Mouse (Mus musculus) liver, embryonic 13.5 days (tissue): ENCODE data around the gene Gabarap. TPM values are rescaled to one million over a fixed set of nuclear protein-coding genes. Genes with fewer than 3 reads are reported as not detected.

Experiments
- ATAC-seq: fragments of 200-750 bp; cut with Nextera tagmentation; 2 replicates; pipeline ENCODE4 v1.8.0; 2017; ENCODE audit warnings: low read depth, mild to moderate bottlenecking, moderate number of reproducible peaks, moderate library complexity
- DNase-seq: peaks from one replicate; pipeline ENCODE4 v3.0.0; 2022
- H3K27ac ChIP-seq: fragments of 300-500 bp; sonication (generic); 2 replicates; pipeline ENCODE4 v1.5.1; 2015; ENCODE audit warnings: moderate library complexity, mild to moderate bottlenecking, inconsistent platforms
- H3K27me3 ChIP-seq: fragments of 300-500 bp; sonication (generic); 2 replicates; pipeline ENCODE4 v1.6.1; 2015; ENCODE audit warnings: mild to moderate bottlenecking, inconsistent platforms
- H3K36me3 ChIP-seq: fragments of 300-500 bp; sonication (generic); 2 replicates; pipeline ENCODE4 v1.6.1; 2015; ENCODE audit warnings: mild to moderate bottlenecking, inconsistent platforms
- H3K4me1 ChIP-seq: fragments of 300-500 bp; sonication (generic); replicated peaks from 2 replicates; pipeline ENCODE4 v1.6.1; 2015; ENCODE audit warnings: inconsistent platforms
- H3K4me2 ChIP-seq: fragments of 300-500 bp; sonication (generic); 2 replicates; pipeline ENCODE4 v1.6.1; 2015; ENCODE audit warnings: inconsistent platforms, mild to moderate bottlenecking, moderate library complexity
- H3K4me3 ChIP-seq: fragments of 300-500 bp; sonication (generic); replicated peaks from 2 replicates; pipeline ENCODE4 v1.5.1; 2015; ENCODE audit warnings: mild to moderate bottlenecking, inconsistent platforms
- H3K9ac ChIP-seq: fragments of 300-500 bp; sonication (generic); 2 replicates; pipeline ENCODE4 v1.6.1; 2015; ENCODE audit warnings: mild to moderate bottlenecking, inconsistent platforms
- H3K9me3 ChIP-seq: fragments of 300-500 bp; sonication (generic); replicated peaks from 2 replicates; pipeline ENCODE4 v1.6.1; 2016; ENCODE audit warnings: inconsistent platforms
- WGBS: fragments of 180-500 bp; shearing (Covaris S2); methylation state at CpG from one replicate; pipeline ENCODE4 v1.1.7; 2015; ENCODE audit not compliant: insufficient replicate concordance; 5-methylcytosine and 5-hydroxymethylcytosine counted together
- polyA plus RNA-seq: library from polyadenylated mRNA; unstranded; fragments of >200 nt; fragmentation: Nextera tagmentation; extraction: Ambion mirVana; gene quantifications from 2 replicates; pipeline ENCODE4 v1.2.1, GENCODE M21; 2015

Gene Gabarap
- polyA plus RNA-seq, 1 experiment from 2014 or later, result 259 TPM

GRCm38 (mm10) chr11:69956218-69956617, 34.7 kb upstream of the Gabarap start:
- 77% methylated on average over 1 of the region's 1 CpGs for WGBS
- H3K9me3 ChIP-seq, result no peaks in the 10 kb centered on the region
- H3K27me3 ChIP-seq, result peaks cover 72% of the 10 kb centered on the region
- H3K36me3 ChIP-seq, result no peaks in the 10 kb centered on the region
- peaks cover 7% of the 10 kb centered on the region; the same call in 1 of the 2 replicates for H3K4me1 ChIP-seq
- ATAC-seq (no peak), DNase-seq (no peak)
- H3K4me2 ChIP-seq, result no peak overlapping the region
- H3K4me3 ChIP-seq, result no peak overlapping the region
- H3K9ac ChIP-seq, result no peak overlapping the region
- no peak overlapping the region for H3K27ac ChIP-seq

- ATAC-seq (no peak), DNase-seq (no peak)
- H3K4me1 ChIP-seq, result peaks cover 7% of the 10 kb centered on the region
- H3K27ac ChIP-seq, result no peak overlapping the region
- H3K9ac ChIP-seq, result no peak overlapping the region
- H3K27me3 ChIP-seq, result peaks cover 90% of the 10 kb centered on the region
- no peaks in the 10 kb centered on the region for H3K9me3 ChIP-seq
- H3K36me3 ChIP-seq, result no peaks in the 10 kb centered on the region
- no peak overlapping the region for H3K4me2 ChIP-seq
- H3K4me3 ChIP-seq, result no peak overlapping the region
- WGBS, result 24% methylated on average over 5 of the region's 5 CpGs
These were observed 30.3 kb upstream of the Gabarap start for GRCm38 (mm10) chr11:69960616-69961015.

DNA sequence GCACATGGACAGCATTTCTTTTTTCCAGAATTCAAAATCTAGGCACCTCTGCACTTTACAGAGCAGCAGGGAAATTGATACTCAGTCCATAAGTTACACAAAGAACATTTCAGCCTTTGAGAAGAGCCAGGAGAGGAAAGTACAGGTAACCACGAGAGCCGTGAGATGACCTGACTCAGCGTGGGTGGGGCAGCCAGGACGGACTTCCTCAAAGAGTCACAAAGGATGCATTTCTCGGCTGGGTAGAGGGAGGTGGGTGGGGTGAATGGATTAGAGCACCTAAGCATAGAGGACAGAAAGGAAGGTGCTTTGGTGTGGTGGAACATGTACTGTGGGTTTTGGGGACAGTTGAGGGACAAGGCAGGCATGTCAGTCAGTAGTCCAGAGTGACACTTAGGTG, 29.1 kb upstream of the Gabarap start:
- no peak for ATAC-seq

GRCm38 (mm10) chr11:69964650-69965270, 26.2 kb upstream of the Gabarap start, which contains the start of gene Cldn7:
Gene Cldn7 (plus strand): TSS chr11:69964779.
- H3K9me3 ChIP-seq, result no peaks in the 10 kb centered on the region
- peaks cover 87% of the 10 kb centered on the region for H3K27me3 ChIP-seq
- ATAC-seq (no peak), DNase-seq (no peak)
- 13% methylated on average over 24 of the region's 24 CpGs for WGBS
- peak within 1 kb of the TSS; percentile 47 for H3K4me3 ChIP-seq
- H3K27ac ChIP-seq, result no peak within 1 kb of the TSS
- no peak within 1 kb of the TSS for H3K9ac ChIP-seq
- H3K4me2 ChIP-seq, result peak within 1 kb of the TSS; percentile 42
- peaks cover 29% of the 10 kb centered on the region for H3K4me1 ChIP-seq
- H3K36me3 ChIP-seq, result peaks cover 17% of the 10 kb centered on the region

More for the DNA sequence above, 29.1 kb upstream of the Gabarap start:
- no peak overlapping the region for H3K9ac ChIP-seq
- DNase-seq, result no peak
- no peaks in the 10 kb centered on the region for H3K9me3 ChIP-seq
- peaks cover 92% of the 10 kb centered on the region for H3K27me3 ChIP-seq
- WGBS, result 15% methylated on average over 5 of the region's 5 CpGs
- no peak overlapping the region for H3K4me2 ChIP-seq
- no peak overlapping the region for H3K27ac ChIP-seq
- H3K4me3 ChIP-seq, result no peak overlapping the region
- H3K4me1 ChIP-seq, result peaks cover 19% of the 10 kb centered on the region
- no peaks in the 10 kb centered on the region for H3K36me3 ChIP-seq

GRCm38 (mm10) chr11:69965271-69966005, 25.5 kb upstream of the Gabarap start:
- H3K9ac ChIP-seq, result no peak overlapping the region
- peak overlapping the region; percentile 68 for H3K4me2 ChIP-seq
- H3K4me3 ChIP-seq, result peak overlapping the region; percentile 47
- ATAC-seq, result no peak
- H3K9me3 ChIP-seq, result no peaks in the 10 kb centered on the region
- peaks cover 29% of the 10 kb centered on the region for H3K4me1 ChIP-seq
- no peak overlapping the region for H3K27ac ChIP-seq
- peaks cover 81% of the 10 kb centered on the region for H3K27me3 ChIP-seq
- DNase-seq, result no peak
- 3% methylated on average over 49 of the region's 49 CpGs for WGBS
- H3K36me3 ChIP-seq, result peaks cover 23% of the 10 kb centered on the region

DNA sequence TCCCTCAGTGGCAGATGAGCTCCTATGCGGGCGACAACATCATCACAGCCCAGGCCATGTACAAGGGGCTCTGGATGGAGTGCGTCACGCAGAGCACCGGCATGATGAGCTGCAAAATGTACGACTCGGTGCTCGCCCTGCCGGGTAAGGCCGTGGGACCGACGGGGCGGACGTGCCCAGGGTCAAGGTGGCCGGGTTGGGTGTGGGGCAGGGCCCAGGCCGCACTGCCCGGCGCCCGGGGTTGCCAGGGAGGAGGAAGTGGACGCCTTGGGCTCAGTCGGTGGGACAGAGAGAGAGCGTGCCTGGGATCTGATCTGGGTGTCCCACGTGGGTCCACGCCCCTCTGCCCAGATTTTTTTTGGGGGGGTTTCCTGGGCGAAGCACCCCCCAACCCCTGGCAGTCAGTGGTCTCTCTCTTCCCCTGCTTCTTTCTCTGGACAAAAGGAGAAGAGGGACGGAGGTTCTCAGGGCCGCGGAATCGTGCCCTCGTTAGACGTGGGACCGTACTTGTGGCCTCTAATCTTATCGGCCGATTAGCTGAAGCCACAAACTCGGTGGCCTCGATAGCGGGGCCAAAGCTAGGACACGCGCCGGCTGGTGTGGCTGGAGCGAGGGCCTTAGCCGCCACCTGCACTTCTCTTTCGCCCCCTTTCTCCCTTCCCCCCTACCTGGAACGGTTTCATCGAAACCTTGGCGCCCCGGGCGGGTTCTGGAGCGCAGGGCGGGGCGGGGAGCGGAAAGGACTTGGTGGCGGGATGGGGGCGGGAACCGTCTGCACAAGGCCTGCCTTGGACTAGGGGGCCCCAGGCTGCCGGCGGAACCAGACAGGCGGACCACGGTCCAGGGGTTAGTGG, 24.7 kb upstream of the Gabarap start:
- Histone ChIP-seq H3K4me1 (peaks cover 29% of the 10 kb centered on the region), H3K9ac (0 out of 2 replicates have a peak overlapping the region, but pooled peaks have one; percentile 15), H3K36me3 (peaks cover 27% of the 10 kb centered on the region), H3K9me3 (no peaks in the 10 kb centered on the region), H3K27ac (no peak overlapping the region), H3K4me3 (peak overlapping the region; percentile 47), H3K27me3 (peaks cover 74% of the 10 kb centered on the region), H3K4me2 (peak overlapping the region; percentile 68)
- peak; percentile 63 for ATAC-seq
- 2% methylated on average over 59 of the region's 59 CpGs for WGBS
- no peak for DNase-seq

DNA sequence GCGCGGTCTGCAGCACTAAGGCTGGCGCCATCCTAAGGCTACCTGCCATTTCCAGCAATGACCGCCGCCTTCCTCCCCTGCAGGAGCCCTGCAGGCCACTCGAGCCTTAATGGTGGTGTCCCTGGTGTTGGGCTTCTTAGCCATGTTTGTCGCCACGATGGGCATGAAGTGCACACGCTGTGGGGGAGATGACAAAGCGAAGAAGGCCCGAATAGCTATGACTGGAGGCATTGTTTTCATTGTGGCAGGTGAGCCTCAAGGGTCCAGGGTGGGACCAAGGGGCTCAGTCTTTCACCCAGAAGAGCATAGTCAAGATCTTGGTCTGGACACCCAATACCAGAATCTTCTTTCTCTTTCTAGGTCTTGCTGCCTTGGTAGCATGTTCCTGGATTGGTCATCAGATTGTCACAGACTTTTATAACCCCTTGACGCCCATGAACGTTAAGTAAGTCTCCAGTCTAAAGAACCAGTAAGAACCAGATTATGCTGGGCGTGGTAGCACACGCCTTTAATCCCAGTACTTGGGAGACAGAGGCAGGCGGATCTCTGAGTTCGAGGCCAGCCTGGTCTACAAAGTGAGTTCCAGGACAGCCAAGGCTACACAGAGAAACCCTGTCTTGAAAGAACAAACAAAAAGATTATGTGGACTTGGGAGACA, 24.0 kb upstream of the Gabarap start:
- Histone ChIP-seq H3K4me2 (peak overlapping the region; percentile 68), H3K4me3 (peak overlapping the region; percentile 47), H3K4me1 (peaks cover 29% of the 10 kb centered on the region), H3K27ac (no peak overlapping the region), H3K36me3 (peaks cover 32% of the 10 kb centered on the region), H3K9me3 (no peaks in the 10 kb centered on the region), H3K9ac (0 out of 2 replicates have a peak overlapping the region, but pooled peaks have one; percentile 15), H3K27me3 (peaks cover 67% of the 10 kb centered on the region)
- 0 out of 2 replicates have a peak, but pooled peaks have one; percentile 4 for ATAC-seq
- WGBS, result 28% methylated on average over 17 of the region's 17 CpGs
- no peak for DNase-seq

GRCm38 (mm10) chr11:69968793-69969192, 22.1 kb upstream of the Gabarap start:
- no peaks in the 10 kb centered on the region for H3K9me3 ChIP-seq
- no peak overlapping the region for H3K4me2 ChIP-seq
- H3K27ac ChIP-seq, result no peak overlapping the region
- ATAC-seq (no peak), DNase-seq (no peak)
- H3K36me3 ChIP-seq, result peaks cover 50% of the 10 kb centered on the region
- 67% methylated on average over 4 of the region's 4 CpGs for WGBS
- peaks cover 48% of the 10 kb centered on the region for H3K27me3 ChIP-seq
- no peak overlapping the region for H3K4me3 ChIP-seq
- H3K4me1 ChIP-seq, result peaks cover 29% of the 10 kb centered on the region
- no peak overlapping the region for H3K9ac ChIP-seq

GRCm38 (mm10) chr11:69970222-69970621, 20.7 kb upstream of the Gabarap start:
- H3K27me3 ChIP-seq, result peaks cover 34% of the 10 kb centered on the region

GRCm38 (mm10) chr11:69970775-69971174, 20.2 kb upstream of the Gabarap start:
- ATAC-seq, result no peak
- no peak overlapping the region for H3K4me3 ChIP-seq
- no peak overlapping the region for H3K4me2 ChIP-seq
- peaks cover 66% of the 10 kb centered on the region for H3K36me3 ChIP-seq
- H3K9me3 ChIP-seq, result no peaks in the 10 kb centered on the region
- H3K27ac ChIP-seq, result no peak overlapping the region
- DNase-seq, result no peak
- H3K27me3 ChIP-seq, result peaks cover 29% of the 10 kb centered on the region
- 57% methylated on average over 3 of the region's 3 CpGs for WGBS
- peaks cover 21% of the 10 kb centered on the region for H3K4me1 ChIP-seq
- H3K9ac ChIP-seq, result no peak overlapping the region

More at GRCm38 (mm10) chr11:69970222-69970621, 20.7 kb upstream of the Gabarap start:
- no peak overlapping the region for H3K4me2 ChIP-seq
- H3K9me3 ChIP-seq, result no peaks in the 10 kb centered on the region
- ATAC-seq, result no peak
- H3K9ac ChIP-seq, result no peak overlapping the region
- DNase-seq, result no peak
- peaks cover 26% of the 10 kb centered on the region for H3K4me1 ChIP-seq
- no peak overlapping the region for H3K4me3 ChIP-seq
- H3K36me3 ChIP-seq, result peaks cover 64% of the 10 kb centered on the region
- 74% methylated on average over 6 of the region's 6 CpGs for WGBS
- H3K27ac ChIP-seq, result no peak overlapping the region
